Mouse (Mus musculus) B cell, adult 2 months (primary cell): Measurements from ENCODE around the gene 4933406M09Rik.

Experiments
- DNase-seq, 2 experiments: peaks; one replicate each; pipeline ENCODE4 v3.0.0; 2022

The 4933406M09Rik gene

GRCm38 (mm10) chr1:134381795-134382625 is 3.7 kb upstream of the 4933406M09Rik start:
- DNase-seq = no peak

DNA sequence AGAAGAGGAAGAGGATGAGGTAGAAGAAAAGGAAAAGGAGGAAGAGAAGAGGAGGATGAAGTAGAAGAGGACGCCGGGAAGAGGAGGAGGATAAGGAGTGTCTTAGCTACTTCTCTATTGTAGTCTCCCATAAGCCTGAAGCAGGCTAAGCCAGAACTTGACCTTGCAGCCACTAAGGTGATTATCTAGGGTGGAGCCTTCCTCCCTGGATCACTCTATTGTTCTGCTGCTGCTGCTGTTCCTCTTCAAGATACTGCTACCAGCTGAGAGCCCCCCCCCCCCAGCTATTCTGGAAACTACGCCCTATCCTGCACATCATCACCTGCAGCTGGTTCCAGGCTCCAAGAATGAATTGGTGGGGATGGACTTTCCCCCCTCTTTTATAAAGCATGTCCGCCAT is 1.2 kb upstream of the 4933406M09Rik start:
- DNase-seq = no peak

- DNase-seq = no peak
Measured at GRCm38 (mm10) chr1:134385176-134385575, 564 bp upstream of the 4933406M09Rik start.

GRCm38 (mm10) chr1:134393827-134394226 is 8.1 kb downstream of the 4933406M09Rik start:
- no peak for DNase-seq

DNA sequence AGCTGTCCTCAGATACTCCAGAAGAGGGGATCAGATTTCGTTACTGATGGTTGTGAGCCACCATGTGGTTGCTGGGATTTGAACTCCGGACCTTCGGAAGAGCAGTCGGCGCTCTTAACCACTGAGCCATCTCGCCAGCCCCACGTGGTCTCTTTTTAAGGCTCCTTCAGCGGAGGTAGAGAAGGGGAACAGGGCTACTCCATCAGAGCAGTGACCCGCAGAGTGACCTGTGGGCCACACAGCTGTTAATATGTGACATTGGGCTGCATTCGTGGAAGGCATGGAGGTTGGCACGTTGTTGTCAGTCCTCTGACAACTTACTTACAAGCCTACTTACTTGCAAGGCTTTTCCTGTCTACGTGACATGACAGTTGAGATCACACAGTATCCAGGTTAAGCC is 12.5 kb downstream of the 4933406M09Rik start:
- DNase-seq = no peak

DNA sequence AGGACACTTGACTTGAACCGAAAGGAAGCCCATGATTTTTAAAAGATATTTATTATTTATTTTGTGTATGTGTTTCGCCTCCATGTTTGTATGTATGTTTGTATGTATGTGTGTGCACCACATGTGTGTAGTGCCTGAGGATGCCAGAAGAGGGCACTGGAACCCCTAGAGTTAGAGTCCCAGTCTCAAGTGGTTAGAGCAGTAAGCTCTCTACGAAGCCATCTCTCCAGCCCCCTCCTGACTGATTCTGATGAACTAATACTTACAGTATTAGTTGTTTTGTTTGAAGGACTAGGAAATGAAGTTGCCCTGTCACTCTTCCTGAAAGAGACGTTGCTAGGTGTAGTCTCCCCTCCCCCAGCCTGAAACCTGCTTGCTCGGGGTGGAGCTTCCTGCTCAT is 14.0 kb downstream of the 4933406M09Rik start:
- DNase-seq = peak; percentile 33 to 50

DNA sequence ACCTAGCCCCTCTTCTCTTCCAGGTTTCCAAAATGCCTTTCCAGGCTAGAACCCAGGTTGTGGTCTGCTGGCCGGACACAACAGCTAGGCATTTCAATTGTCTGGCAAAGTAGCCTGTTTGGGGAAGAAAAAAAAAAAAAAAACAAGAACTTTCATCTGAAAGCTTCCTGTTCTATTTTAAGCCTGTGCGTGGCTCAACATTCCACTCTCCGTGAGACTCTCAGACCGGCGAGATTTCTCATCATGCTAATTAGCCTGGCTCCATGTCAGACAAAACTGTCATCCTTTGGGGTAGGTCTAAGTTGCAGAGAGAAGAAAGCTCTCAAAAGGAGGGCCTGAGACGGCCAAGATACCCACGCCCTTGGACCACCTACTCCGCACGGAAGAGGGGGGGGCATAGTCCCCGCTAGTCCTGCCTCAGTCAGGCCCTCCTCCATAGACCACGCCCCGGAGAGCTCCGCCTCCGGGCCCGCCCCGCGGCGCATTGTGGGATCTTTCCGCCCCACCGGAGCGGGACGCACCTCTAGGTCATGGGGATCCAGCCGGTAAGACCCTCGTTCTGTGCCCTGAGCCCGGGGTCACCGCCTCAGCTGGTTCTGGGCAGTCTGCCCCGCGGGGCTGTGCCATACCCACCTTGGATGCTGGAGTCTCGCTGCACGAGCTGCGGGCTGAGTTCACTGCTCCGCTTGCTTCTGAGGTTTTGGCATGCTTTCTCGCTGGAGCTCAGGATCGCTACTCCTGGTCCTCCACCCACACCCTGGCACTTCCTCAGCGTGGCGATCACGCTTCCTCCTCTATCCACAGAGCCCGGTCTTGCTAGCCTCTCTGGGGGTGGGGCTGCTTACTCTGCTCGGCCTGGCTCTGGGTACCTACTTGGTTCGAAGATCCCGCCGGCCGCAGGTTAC is 20.0 kb downstream of the 4933406M09Rik start, which contains the start of gene Cyb5r1:
Gene Cyb5r1, plus strand, starts transcription at position 51 of the 905 bp plus-strand sequence.
- peak; percentile 79 for DNase-seq

DNA sequence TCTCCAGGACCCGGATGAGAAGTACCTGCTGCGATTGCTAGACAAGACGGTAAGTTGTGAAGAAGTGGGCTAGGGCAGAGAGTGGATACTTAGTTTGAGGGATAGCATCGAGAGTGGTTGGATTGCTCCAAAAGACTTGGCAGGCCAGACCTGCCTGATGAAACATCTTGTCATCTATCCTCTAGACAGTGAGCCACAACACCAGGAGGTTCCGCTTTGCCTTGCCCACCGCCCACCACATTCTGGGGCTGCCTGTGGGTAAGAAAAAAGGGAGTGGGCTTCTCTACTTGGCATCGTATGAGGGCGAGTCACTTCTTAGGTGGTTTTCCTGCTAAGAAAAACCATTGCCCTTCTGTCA is 20.7 kb downstream of the 4933406M09Rik start:
- no peak for DNase-seq

GRCm38 (mm10) chr1:134408080-134408479 is 22.3 kb downstream of the 4933406M09Rik start:
- DNase-seq = no peak

DNA sequence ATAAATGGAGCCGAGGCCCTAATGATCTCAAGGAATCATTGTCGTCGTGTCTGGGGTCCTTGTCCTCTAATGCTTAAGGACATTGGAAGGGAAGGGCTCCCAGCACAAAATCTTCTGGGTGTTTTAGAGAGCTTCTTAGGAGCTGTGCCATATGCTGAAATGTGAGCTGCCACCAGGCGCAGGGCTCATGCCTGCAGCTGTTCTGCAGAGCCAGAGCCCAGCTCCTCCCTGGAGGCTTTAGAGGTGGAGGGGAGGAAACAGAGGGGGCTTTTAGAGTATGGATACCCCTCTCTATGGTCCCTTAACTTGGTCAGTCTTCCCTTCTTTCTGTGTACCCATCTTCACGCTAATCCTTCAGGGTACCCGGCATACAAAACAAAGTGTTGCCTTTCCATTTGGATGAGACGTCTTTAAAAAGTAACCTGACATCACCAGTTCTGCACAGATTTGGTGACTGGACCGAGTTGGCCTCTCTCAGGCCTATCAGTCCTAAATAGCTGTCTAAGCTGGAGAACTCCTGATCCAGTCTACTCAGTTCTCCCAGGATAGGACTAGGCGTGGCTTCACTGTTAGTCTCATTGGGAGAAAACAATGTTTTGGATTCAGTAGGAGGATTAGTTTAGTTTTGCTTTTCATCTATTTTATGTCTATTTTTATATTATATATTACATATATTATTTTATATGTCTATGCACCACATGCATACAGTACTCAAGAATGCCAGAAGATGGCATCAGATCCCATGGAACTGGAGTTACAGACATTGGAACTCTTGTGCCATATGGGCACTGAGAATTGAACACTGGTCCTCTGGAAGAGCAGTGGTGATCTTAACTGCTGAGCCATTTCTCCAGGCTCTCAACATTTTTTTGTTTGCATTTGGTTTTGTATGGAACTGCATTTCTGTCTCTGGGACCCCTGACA is 26.2 kb downstream of the 4933406M09Rik start:
- no peak for DNase-seq

- no peak for DNase-seq
Measured at GRCm38 (mm10) chr1:134414038-134414437, 28.3 kb downstream of the 4933406M09Rik start.

- DNase-seq = no peak
Measured at GRCm38 (mm10) chr1:134414501-134415167, 28.9 kb downstream of the 4933406M09Rik start.

DNA sequence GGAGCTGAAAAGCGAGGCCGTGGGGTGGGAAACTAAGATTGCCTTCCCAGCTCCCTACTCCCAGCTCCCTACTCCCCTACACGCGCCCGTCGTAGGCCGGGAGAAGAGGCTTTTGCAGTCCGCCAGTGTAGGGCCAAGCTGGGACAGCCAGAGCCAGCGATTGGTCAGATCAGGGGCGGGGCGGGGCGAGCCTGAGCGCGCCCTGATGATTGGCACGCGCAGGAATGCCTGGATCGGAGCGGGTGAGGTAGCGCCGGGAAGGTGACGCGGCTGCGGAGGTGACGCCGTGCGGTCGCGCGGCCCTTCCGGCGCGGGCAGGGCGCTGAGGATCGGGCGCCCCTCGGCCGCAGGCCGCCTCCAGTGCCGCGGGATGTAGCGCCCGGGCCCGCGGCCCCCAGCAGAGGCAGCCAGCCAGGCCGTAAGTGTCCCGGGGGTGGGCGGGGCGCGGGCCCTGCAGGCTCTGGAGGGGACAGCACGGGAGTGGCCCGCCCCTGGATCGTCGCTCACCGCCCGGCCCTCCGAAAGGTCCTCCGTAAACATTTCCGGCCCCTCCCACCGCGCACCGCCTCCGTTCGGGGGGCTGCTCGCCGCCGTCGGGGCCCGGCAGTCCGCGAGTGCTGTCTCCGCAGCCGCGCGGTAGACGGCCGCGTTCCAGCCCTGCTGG is 29.6 kb downstream of the 4933406M09Rik start, which contains the start of gene Adipor1:
Gene Adipor1, plus strand, starts transcription at position 211 of the 664 bp plus-strand sequence.
- peak; percentile 92 to 93 for DNase-seq

GRCm38 (mm10) chr1:134418414-134418975 is 32.8 kb downstream of the 4933406M09Rik start:
- no peak for DNase-seq

DNA sequence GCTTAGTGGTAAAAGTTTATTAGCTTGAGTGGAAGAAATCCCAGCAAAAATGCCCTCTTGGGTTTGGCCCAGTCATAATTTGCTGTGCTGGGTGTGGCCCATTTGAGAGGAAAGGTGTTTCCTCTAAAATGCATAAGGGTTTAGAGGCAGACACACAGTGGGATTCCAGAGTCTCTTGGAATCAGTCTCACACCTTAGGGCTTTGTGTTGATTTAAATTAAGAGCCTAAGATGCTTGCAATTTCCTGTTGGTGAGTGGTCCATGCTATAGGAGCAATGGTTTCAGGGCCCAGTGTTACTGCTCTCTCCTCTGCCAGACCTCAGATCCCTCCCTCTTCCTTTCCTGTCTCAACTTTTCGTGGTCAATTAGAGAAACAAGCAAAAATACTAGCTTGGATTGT is 33.4 kb downstream of the 4933406M09Rik start:
- DNase-seq = no peak

GRCm38 (mm10) chr1:134419751-134420458 is 34.2 kb downstream of the 4933406M09Rik start:
- DNase-seq = no peak

GRCm38 (mm10) chr1:134423911-134424310 is 38.2 kb downstream of the 4933406M09Rik start:
- DNase-seq = no peak

DNA sequence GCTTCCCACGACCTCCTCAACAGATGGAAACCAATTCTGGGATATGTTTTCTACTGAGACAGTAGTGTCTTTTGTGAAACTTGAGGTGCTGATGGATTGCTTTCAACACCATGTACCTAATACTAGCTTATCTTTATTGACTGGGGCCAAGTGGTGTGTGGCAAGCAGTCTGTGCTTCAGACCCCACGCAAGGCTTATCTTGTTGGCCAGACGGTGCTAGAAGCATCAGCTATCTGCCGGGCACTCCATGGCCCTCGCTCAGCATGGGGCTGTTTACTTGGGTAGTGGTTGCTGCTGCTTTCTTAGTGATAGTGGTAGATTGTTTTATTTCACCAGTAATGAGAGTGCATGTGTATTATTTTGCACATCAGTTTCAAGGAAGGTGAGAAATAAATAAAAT is 40.5 kb downstream of the 4933406M09Rik start:
- no peak for DNase-seq

DNA sequence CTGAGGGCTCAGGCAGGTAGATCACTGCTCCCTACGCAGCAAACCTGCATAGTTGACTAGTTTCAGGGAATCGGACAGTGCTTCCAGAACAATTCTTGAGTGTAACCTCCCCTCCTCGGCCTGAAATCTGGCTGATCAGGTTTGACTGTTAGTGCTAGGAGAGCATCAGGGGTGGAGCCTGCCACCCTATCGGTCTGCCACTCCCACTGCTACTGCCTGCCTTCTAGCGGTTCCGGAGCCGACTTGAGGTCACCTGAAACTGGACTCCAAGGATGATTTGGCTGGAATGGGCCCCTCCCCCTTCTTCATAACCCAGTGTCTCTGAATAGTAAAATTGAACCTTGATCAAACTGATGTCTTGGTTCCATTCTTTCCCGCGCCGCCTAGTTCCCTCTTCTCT is 47.3 kb downstream of the 4933406M09Rik start:
- no peak for DNase-seq

GRCm38 (mm10) chr1:134433473-134433872 is 47.7 kb downstream of the 4933406M09Rik start:
- DNase-seq = no peak
